14 mouse cellular contexts compared by ENCODE assay signal in genomic region chr3:84703083-84703810, GRCm38 (mm10). TPM values are rescaled to one million over a fixed set of nuclear protein-coding genes. Genes with fewer than 3 reads are reported as not detected.
A peak's percentile ranks its signal among the peaks of the same experiment; 100 is the strongest.
DNase-seq lines count a peak whose midpoint lies in the region; ATAC-seq lines count a peak whose summit lies in the region.
"Had no signal": no experiment of that assay in that cellular context is flagged by ENCODE, and none has a peak within 500 bp of the region (broad histone marks: within the 10 kb centered on the region; RNA-seq: fewer than 3 reads in every experiment).

No protein-coding gene starts in this region.

- H3K27me3 ChIP-seq in liver, embryonic 11.5 days (replicated peaks; ENCODE audit: control insufficient read depth, insufficient read depth, low read length): no peaks in the 10 kb centered on the region
- no peaks in the 10 kb centered on the region for H3K27me3 ChIP-seq in midbrain, embryonic 13.5 days
- H3K27me3 ChIP-seq: kidney, embryonic 15.5 days had no signal

- ATAC-seq in liver, embryonic 11.5 days (replicated peaks; ENCODE audit: low FRiP score): peak; percentile 87
- peak; percentile 62 for ATAC-seq in megakaryocyte-erythroid progenitor cell, adult 5-6 weeks (replicated peaks; ENCODE audit: low FRiP score, low TSS enrichment, poor library complexity, severe bottlenecking)
- no peak for ATAC-seq in midbrain, embryonic 13.5 days
- ATAC-seq: forebrain, embryonic 16.5 days had no signal

- H3K4me2 ChIP-seq in liver, embryonic 11.5 days: peak overlapping the region; percentile 32
- no peak overlapping the region for H3K4me2 ChIP-seq in midbrain, embryonic 13.5 days (replicated peaks)
- H3K4me2 ChIP-seq: kidney, embryonic 15.5 days had no signal

- peak overlapping the region; percentile 18; the same call in 1 of the 2 replicates for H3K9ac ChIP-seq in liver, embryonic 11.5 days (ENCODE audit: low read depth, low read length)
- no peak overlapping the region for H3K9ac ChIP-seq in midbrain, embryonic 13.5 days (replicated peaks)
- H3K9ac ChIP-seq: kidney, embryonic 15.5 days had no signal

- no peak overlapping the region for H3K4me3 ChIP-seq in liver, embryonic 11.5 days (ENCODE audit: low read depth, low read length)
- H3K4me3 ChIP-seq in midbrain, embryonic 13.5 days (replicated peaks): no peak overlapping the region
- H3K4me3 ChIP-seq: kidney, embryonic 15.5 days; layer of hippocampus, adult 2 months had no signal

- 0 out of 2 replicates have a peak, but pooled peaks cover 2% of the 10 kb centered on the region for H3K9me3 ChIP-seq in liver, embryonic 11.5 days (ENCODE audit: control insufficient read depth, low read length)
- no peaks in the 10 kb centered on the region for H3K9me3 ChIP-seq in midbrain, embryonic 13.5 days
- H3K9me3 ChIP-seq: kidney, embryonic 15.5 days had no signal

- H3K27ac ChIP-seq in liver, embryonic 11.5 days (ENCODE audit: low read depth, low read length): no peak overlapping the region
- H3K27ac ChIP-seq in midbrain, embryonic 13.5 days: no peak overlapping the region
- H3K27ac ChIP-seq: kidney, embryonic 15.5 days; layer of hippocampus, adult 2 months had no signal

- peak; percentile 21 for DNase-seq in adrenal gland, postnatal 25 days
- no peak for DNase-seq in adrenal gland, postnatal 36 days
- peak; percentile 38 for DNase-seq in MN1 (ENCODE audit: low spot score)
- no peak for DNase-seq in liver, embryonic 11.5 days (ENCODE audit: low spot score)
- no peak for DNase-seq in layer of hippocampus, postnatal 25 days (ENCODE audit: extremely low spot score in 1 of 2, low spot score in 1 of 2)
- DNase-seq in natural killer cell, adult 2 months (ENCODE audit: low spot score in 2 of 2): no peak
- DNase-seq: heart, postnatal 36 days; lung, postnatal 36 days; thymus, adult 18-20 months had no signal

- 60% methylated on average over 11 of the region's 11 CpGs for WGBS in liver, embryonic 11.5 days
- WGBS in midbrain, embryonic 13.5 days: 72% methylated on average over 11 of the region's 11 CpGs

- peaks cover 6% of the 10 kb centered on the region; the same call in 1 of the 2 replicates for H3K4me1 ChIP-seq in liver, embryonic 11.5 days (replicated peaks; ENCODE audit: control insufficient read depth, insufficient read depth, low read length)
- H3K4me1 ChIP-seq in midbrain, embryonic 13.5 days (replicated peaks): peaks cover 15% of the 10 kb centered on the region; the same call in 1 of the 2 replicates
- H3K4me1 ChIP-seq: kidney, embryonic 15.5 days had no signal

- H3K36me3 ChIP-seq in liver, embryonic 11.5 days (ENCODE audit: control insufficient read depth, insufficient read depth, low read length): no peaks in the 10 kb centered on the region
- H3K36me3 ChIP-seq in midbrain, embryonic 13.5 days: no peaks in the 10 kb centered on the region
- H3K36me3 ChIP-seq: kidney, embryonic 15.5 days had no signal

RNA-seq across cellular contexts. Expression of gene Tmem154, which starts 37.3 kb away (rescaled TPM):
- total RNA-seq in adrenal gland, postnatal 25 days (2021): 4.5 and 13.2 TPM in 2 replicates
- 1 to 10 TPM; 2.0 to 9.7 TPM for total RNA-seq in adrenal gland, postnatal 36 days (2021)
- 0.60 and 0.89 TPM in 2 replicates for polyA plus RNA-seq in liver, embryonic 11.5 days (2014; fragmentation: Nextera tagmentation; extraction: Ambion mirVana)
- total RNA-seq in megakaryocyte-erythroid progenitor cell, adult 5-6 weeks (2014; fragmentation: Nextera tagmentation): 0.47 and 1.2 TPM in 2 replicates
- total RNA-seq in megakaryocyte-erythroid progenitor cell, adult 5-6 weeks (2017): 0.19 and 20.9 TPM in 2 replicates
- polyA plus RNA-seq in midbrain, embryonic 13.5 days (2015; fragmentation: Nextera tagmentation; extraction: Ambion mirVana): 0.73 and 1.1 TPM in 2 replicates
- under 1 TPM in 1 of 2 experiments, not detected in 1; 0.54 TPM for total RNA-seq in layer of hippocampus, postnatal 25 days (2021)

Comparison
In these comparisons a context has a peak if more than half of its experiments do, and no peak if none do; other contexts are left out.
1. DNase-seq: peak in adrenal gland, postnatal 25 days (single experiment) and MN1 (single experiment); none in adrenal gland, postnatal 36 days (0 of 2), liver, embryonic 11.5 days (single experiment), layer of hippocampus, postnatal 25 days (0 of 2) and natural killer cell, adult 2 months (0 of 2).